Mouse (Mus musculus): ENCODE data around the gene Prr15l. TPM values are rescaled to one million over a fixed set of nuclear protein-coding genes. Genes with fewer than 3 reads are reported as not detected.

The Prr15l gene
- polyA plus RNA-seq, 1 experiment from 2014 or later = 46.8 TPM

DNA sequence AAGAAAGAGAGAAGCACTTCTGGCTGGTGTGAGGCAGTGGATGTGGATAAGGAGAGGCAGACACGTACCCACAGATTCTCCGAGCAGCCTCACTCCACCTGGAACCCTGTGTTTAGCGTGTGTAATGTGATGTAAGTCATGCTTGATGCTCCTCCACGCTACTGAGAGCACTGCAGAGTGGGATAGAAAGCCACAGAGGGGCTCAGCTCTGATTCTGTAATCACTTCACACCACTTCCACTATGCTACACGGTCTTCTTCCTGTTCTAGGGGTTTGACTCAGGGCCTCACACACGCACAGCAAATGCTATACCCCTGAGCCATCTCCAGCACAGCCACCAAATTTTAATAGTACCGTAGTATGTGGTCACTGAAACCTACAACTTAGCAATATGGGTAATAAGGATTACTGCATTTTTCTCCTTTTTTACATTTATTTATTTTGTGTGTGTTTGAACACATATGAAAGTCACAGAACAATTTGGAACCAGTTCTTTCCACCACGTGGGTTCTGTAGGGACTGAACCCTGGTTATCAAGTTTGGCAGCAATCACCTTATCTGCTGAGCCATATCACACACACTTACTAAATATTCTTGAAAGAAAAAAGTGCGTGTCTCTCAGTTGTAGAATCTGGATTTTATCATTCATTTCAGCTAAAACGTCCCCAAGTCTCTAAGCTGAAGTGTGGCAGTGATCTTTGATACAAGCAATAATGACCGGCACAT, 39.8 kb downstream of the Prr15l start:
- H3K9me3 ChIP-seq (ENCODE audit: control insufficient read depth, low read depth, low read length) = no peaks in the 10 kb centered on the region
- WGBS = 78% methylated on average over 11 of the region's 11 CpGs
- no peak overlapping the region for H3K4me3 ChIP-seq (ENCODE audit: low read depth, low read length)
- no peak overlapping the region for H3K9ac ChIP-seq (replicated peaks; ENCODE audit: low read depth, low read length)
- peak overlapping the region; percentile 78; the same call in 1 of the 2 replicates for H3K27ac ChIP-seq (ENCODE audit: low read length)
- no peak overlapping the region for H3K4me2 ChIP-seq (replicated peaks; ENCODE audit: low read depth, low read length)
- no peaks in the 10 kb centered on the region for H3K27me3 ChIP-seq (ENCODE audit: control insufficient read depth, insufficient read depth, low read length)
- no peaks in the 10 kb centered on the region; the same call in none of the 2 replicates for H3K36me3 ChIP-seq (ENCODE audit: control insufficient read depth, insufficient read depth, low read length)
- peaks cover 27% of the 10 kb centered on the region for H3K4me1 ChIP-seq (ENCODE audit: control insufficient read depth, insufficient read depth, low read length)
- ATAC-seq (ENCODE audit: insufficient number of reproducible peaks, insufficient read depth, low FRiP score, low read depth) = no peak

DNA sequence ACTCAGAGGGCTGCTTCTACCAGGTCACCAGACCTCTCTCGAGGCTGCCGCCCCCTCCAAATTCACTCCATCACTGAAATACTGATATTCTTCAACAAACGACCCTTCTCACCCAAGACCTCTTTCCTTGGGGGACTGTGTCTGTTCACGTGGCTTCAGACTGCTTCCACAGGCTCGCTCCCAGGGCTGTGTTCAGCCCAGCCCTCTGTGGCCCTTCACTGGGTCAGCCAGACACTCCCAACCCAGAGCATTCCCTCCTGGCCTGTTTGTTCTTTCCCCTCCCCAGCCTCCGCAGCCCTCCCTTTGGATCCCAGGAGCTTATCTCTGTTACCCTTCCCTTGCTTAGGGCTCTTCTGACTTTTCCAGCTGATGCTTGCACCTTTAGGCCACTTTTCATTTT, 40.6 kb downstream of the Prr15l start:
- H3K36me3 ChIP-seq (ENCODE audit: control insufficient read depth, insufficient read depth, low read length) = no peaks in the 10 kb centered on the region; the same call in 1 of the 2 replicates
- no peaks in the 10 kb centered on the region for H3K27me3 ChIP-seq (ENCODE audit: control insufficient read depth, insufficient read depth, low read length)
- H3K9ac ChIP-seq (replicated peaks; ENCODE audit: low read depth, low read length) = no peak overlapping the region
- H3K4me2 ChIP-seq (replicated peaks; ENCODE audit: low read depth, low read length) = no peak overlapping the region
- WGBS = 47% methylated on average over 6 of the region's 6 CpGs
- H3K27ac ChIP-seq (ENCODE audit: low read length) = peak overlapping the region; percentile 78; the same call in 1 of the 2 replicates
- no peak for ATAC-seq (ENCODE audit: insufficient number of reproducible peaks, insufficient read depth, low FRiP score, low read depth)
- no peaks in the 10 kb centered on the region for H3K9me3 ChIP-seq (ENCODE audit: control insufficient read depth, low read depth, low read length)
- H3K4me1 ChIP-seq (ENCODE audit: control insufficient read depth, insufficient read depth, low read length) = peaks cover 27% of the 10 kb centered on the region
- H3K4me3 ChIP-seq (ENCODE audit: low read depth, low read length) = no peak overlapping the region

DNA sequence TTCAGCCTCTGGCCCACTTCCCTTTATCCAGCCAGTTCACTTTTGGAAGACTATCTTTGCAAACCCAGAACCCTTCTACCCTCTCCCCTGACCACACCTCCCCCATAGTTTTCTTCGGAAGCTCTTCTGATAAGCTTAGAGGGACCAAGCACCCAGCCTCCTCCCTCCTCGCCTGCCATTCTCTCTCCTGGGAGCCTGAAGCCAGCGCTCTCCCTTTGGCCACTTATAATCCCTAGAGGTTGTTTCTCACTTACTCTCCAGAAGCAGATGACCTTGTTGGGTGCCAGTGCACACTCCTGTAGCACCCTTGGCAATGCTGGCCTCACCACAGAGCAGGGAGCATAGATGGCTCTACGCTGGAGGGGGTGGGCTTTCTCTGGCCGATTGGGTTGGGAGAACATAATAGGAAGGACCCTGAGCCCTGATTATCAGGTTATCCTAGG, 41.4 kb downstream of the Prr15l start:
- no peak for ATAC-seq (ENCODE audit: insufficient number of reproducible peaks, insufficient read depth, low FRiP score, low read depth)
- Histone ChIP-seq H3K36me3 (ENCODE audit: control insufficient read depth, insufficient read depth, low read length) (no peaks in the 10 kb centered on the region; the same call in 1 of the 2 replicates), H3K9ac (replicated peaks; ENCODE audit: low read depth, low read length) (no peak overlapping the region), H3K27ac (ENCODE audit: low read length) (peak overlapping the region; percentile 78), H3K4me3 (ENCODE audit: low read depth, low read length) (no peak overlapping the region), H3K4me1 (ENCODE audit: control insufficient read depth, insufficient read depth, low read length) (peaks cover 27% of the 10 kb centered on the region), H3K9me3 (ENCODE audit: control insufficient read depth, low read depth, low read length) (no peaks in the 10 kb centered on the region), H3K4me2 (replicated peaks; ENCODE audit: low read depth, low read length) (no peak overlapping the region), H3K27me3 (ENCODE audit: control insufficient read depth, insufficient read depth, low read length) (no peaks in the 10 kb centered on the region)
- 63% methylated on average over 5 of the region's 5 CpGs for WGBS

DNA sequence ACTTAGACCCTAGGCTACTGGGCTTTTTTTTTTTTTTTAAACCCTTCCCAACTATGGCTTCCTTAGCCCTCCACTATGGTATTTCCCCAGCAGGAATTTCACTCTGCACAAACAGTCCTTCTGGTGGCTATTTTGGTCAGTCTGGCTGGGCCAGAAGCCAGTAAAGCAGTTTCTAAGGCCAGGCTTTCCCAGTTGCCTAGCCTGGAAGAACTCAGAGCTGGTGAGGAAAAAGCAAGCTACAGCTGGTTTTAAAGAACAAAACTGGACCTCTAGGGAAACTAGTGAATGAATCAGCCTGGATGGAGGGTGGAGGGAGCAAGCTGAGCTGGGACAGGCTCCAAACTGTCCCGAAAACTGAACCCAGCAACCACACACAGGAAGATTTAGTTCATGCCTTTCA, 41.8 kb downstream of the Prr15l start:
- Histone ChIP-seq H3K27me3 (ENCODE audit: control insufficient read depth, insufficient read depth, low read length) (no peaks in the 10 kb centered on the region), H3K9ac (replicated peaks; ENCODE audit: low read depth, low read length) (no peak overlapping the region), H3K4me1 (ENCODE audit: control insufficient read depth, insufficient read depth, low read length) (peaks cover 27% of the 10 kb centered on the region), H3K4me2 (replicated peaks; ENCODE audit: low read depth, low read length) (no peak overlapping the region), H3K9me3 (ENCODE audit: control insufficient read depth, low read depth, low read length) (no peaks in the 10 kb centered on the region), H3K4me3 (ENCODE audit: low read depth, low read length) (no peak overlapping the region), H3K27ac (ENCODE audit: low read length) (peak overlapping the region; percentile 78), H3K36me3 (ENCODE audit: control insufficient read depth, insufficient read depth, low read length) (no peaks in the 10 kb centered on the region; the same call in 1 of the 2 replicates)
- ATAC-seq (ENCODE audit: insufficient number of reproducible peaks, insufficient read depth, low FRiP score, low read depth) = no peak
- 48% methylated on average over 1 of the region's 1 CpGs for WGBS

DNA sequence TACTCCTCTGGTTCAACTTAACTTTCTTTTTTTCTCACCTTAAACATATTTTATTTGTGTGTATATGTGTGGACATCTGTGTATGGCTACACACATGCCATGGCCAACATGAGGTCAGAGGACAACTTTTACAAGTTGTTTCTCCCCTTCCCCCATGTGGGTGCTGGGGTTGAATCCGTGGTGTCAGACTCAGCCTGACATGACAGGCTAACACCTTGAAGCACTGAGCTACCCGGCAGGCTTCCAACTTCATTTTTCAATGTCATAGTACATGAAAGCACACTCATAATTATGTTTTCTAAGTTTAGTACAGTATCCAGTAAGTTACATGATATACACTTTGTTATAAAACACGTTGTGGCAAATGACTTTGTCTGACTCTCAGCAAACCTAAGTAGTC, 42.4 kb downstream of the Prr15l start:
- no peaks in the 10 kb centered on the region for H3K9me3 ChIP-seq (ENCODE audit: control insufficient read depth, low read depth, low read length)
- no peak overlapping the region for H3K9ac ChIP-seq (replicated peaks; ENCODE audit: low read depth, low read length)
- no peak overlapping the region for H3K4me2 ChIP-seq (replicated peaks; ENCODE audit: low read depth, low read length)
- no peak for ATAC-seq (ENCODE audit: insufficient number of reproducible peaks, insufficient read depth, low FRiP score, low read depth)
- H3K36me3 ChIP-seq (ENCODE audit: control insufficient read depth, insufficient read depth, low read length) = no peaks in the 10 kb centered on the region; the same call in 1 of the 2 replicates
- H3K4me1 ChIP-seq (ENCODE audit: control insufficient read depth, insufficient read depth, low read length) = peaks cover 27% of the 10 kb centered on the region
- peak overlapping the region; percentile 78; the same call in 1 of the 2 replicates for H3K27ac ChIP-seq (ENCODE audit: low read length)
- H3K27me3 ChIP-seq (ENCODE audit: control insufficient read depth, insufficient read depth, low read length) = no peaks in the 10 kb centered on the region
- 43% methylated on average over 3 of the region's 3 CpGs for WGBS
- no peak overlapping the region for H3K4me3 ChIP-seq (ENCODE audit: low read depth, low read length)

DNA sequence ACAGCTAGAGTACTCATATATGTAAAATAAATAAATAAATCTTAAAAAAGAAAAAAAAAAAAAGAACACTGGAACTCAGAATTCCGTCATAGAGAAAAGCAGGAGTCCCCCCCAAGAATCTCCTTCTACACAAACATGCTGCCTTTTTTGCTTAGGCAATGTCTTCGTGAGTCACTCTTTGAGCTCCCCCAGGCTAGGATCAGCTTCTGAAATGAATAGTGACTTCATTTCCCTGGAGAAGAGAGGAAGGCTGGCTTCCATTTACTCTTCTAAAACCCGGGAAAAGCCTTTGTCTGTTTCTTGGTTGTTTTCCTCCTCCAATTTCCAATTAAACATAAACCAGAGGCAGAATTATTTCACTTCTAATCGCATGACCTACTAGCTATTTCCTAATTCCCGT, 45.0 kb downstream of the Prr15l start:
- no peaks in the 10 kb centered on the region for H3K36me3 ChIP-seq (ENCODE audit: control insufficient read depth, insufficient read depth, low read length)
- no peaks in the 10 kb centered on the region for H3K27me3 ChIP-seq (ENCODE audit: control insufficient read depth, insufficient read depth, low read length)
- H3K4me2 ChIP-seq (replicated peaks; ENCODE audit: low read depth, low read length) = no peak overlapping the region
- H3K27ac ChIP-seq (ENCODE audit: low read length) = no peak overlapping the region
- no peak overlapping the region for H3K9ac ChIP-seq (replicated peaks; ENCODE audit: low read depth, low read length)
- peaks cover 38% of the 10 kb centered on the region for H3K4me1 ChIP-seq (ENCODE audit: control insufficient read depth, insufficient read depth, low read length)
- H3K9me3 ChIP-seq (ENCODE audit: control insufficient read depth, low read depth, low read length) = no peaks in the 10 kb centered on the region
- 84% methylated on average over 5 of the region's 5 CpGs for WGBS
- no peak overlapping the region for H3K4me3 ChIP-seq (ENCODE audit: low read depth, low read length)
- no peak for ATAC-seq (ENCODE audit: insufficient number of reproducible peaks, insufficient read depth, low FRiP score, low read depth)

DNA sequence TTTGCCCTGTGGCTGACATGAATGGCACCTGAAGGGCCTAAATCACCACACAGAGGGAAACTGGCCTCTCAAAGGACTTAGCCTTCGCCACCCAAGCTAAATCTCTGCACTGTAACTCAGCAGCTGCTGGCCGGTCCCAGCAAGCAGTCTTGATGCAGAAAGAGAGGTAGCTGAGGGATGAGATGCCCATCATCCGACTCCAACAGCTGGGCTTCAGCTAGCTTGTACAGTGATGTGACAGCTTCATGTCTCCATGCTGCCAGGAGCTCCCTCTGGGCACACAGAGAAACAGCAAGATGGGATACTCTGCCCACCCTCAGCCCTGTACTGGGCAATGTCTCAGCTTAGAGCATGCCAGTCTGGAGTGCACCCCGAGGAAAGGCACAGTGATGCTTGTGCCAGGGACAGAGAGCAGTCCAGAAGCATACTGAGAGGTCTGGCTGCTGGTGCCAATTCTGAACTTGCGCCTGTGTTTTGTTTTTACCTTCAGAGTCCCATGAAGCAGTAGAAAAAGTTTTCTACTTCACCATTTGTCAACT, 45.6 kb downstream of the Prr15l start:
- Histone ChIP-seq H3K4me3 (ENCODE audit: low read depth, low read length) (no peak overlapping the region), H3K9ac (replicated peaks; ENCODE audit: low read depth, low read length) (no peak overlapping the region), H3K9me3 (ENCODE audit: control insufficient read depth, low read depth, low read length) (no peaks in the 10 kb centered on the region), H3K4me1 (ENCODE audit: control insufficient read depth, insufficient read depth, low read length) (peaks cover 36% of the 10 kb centered on the region), H3K4me2 (replicated peaks; ENCODE audit: low read depth, low read length) (no peak overlapping the region), H3K27ac (ENCODE audit: low read length) (no peak overlapping the region), H3K36me3 (ENCODE audit: control insufficient read depth, insufficient read depth, low read length) (no peaks in the 10 kb centered on the region), H3K27me3 (ENCODE audit: control insufficient read depth, insufficient read depth, low read length) (no peaks in the 10 kb centered on the region)
- 89% methylated on average over 5 of the region's 5 CpGs for WGBS
- no peak for ATAC-seq (ENCODE audit: insufficient number of reproducible peaks, insufficient read depth, low FRiP score, low read depth)

DNA sequence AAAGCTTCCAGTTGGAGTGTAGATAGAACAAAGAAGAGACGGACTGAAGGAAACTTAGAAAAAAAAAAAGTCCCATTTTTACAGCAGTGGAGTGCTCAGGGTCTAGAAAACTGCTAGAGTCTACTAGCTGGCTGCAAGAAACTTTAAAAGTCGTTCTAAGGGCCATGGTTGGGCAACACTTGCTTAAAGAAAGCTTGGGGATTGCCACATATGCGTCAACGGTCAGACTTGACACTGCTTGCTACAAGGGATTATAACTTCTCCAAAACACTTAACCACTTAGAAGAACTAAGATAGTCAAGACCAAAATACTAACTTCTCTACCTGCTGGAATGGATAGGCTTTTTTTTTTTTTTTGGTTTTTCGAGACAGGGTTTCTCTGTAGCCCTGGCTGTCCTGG, 46.9 kb downstream of the Prr15l start:
- Histone ChIP-seq H3K9me3 (ENCODE audit: control insufficient read depth, low read depth, low read length) (no peaks in the 10 kb centered on the region), H3K4me1 (ENCODE audit: control insufficient read depth, insufficient read depth, low read length) (peaks cover 28% of the 10 kb centered on the region), H3K36me3 (ENCODE audit: control insufficient read depth, insufficient read depth, low read length) (no peaks in the 10 kb centered on the region), H3K9ac (replicated peaks; ENCODE audit: low read depth, low read length) (no peak overlapping the region), H3K4me2 (replicated peaks; ENCODE audit: low read depth, low read length) (no peak overlapping the region), H3K27ac (ENCODE audit: low read length) (no peak overlapping the region), H3K4me3 (ENCODE audit: low read depth, low read length) (no peak overlapping the region), H3K27me3 (ENCODE audit: control insufficient read depth, insufficient read depth, low read length) (no peaks in the 10 kb centered on the region)
- no peak for ATAC-seq (ENCODE audit: insufficient number of reproducible peaks, insufficient read depth, low FRiP score, low read depth)
- WGBS = 81% methylated on average over 5 of the region's 5 CpGs

All from stomach, embryonic 14.5 days (tissue).